Mouse (Mus musculus): ENCODE data around the gene Romo1.

DNA sequence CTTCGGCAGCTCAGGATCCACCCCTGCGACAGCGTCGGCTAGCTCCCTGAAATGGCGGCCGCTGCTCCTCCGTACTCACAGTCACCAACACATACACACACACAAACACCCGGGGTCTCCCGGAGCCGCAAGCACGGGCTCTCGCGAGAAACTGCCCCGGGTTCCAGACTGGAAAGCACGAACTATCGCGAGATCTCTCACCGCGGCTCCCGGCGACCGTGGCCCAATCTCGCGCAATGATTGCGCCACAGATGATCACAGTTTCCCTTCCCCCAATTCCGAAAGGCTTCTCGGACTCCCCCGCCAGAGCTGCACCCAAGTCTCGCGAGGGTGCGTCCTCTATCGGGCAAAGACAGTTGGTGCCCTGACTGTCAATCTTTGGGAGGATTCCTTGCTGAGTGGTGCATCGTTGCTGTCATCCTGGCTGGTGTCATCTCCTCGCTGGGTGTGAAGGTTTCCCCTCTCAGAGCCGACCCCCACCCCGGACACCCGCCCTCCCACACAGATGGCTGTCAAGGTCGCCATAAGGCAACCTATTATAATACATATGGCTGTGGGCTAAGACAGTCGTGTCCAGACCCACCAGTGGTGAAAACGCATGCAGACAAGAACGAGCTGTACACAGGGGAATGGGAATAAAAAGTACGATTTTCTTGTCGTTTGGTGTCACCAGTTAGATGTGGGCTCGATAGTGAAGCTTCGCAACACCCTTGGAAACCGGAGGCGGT, 36.4 kb downstream of the Romo1 start, which contains the start of gene Rbm39:
- TF ChIP-seq POLR2A (IDR thresholded peaks at IDR 0.05; ENCODE audit: low read depth, low read length), result peak; percentile 96
- peak; percentile 44 for TF ChIP-seq CTCF (conservative IDR thresholded peaks at IDR 0.05; ENCODE audit: insufficient read depth, insufficient read length, low read depth, low read length)

Data from kidney, adult 2 months (tissue).